Mouse (Mus musculus) liver, postnatal 0 days (tissue): Measurements from ENCODE around the gene Nos2. TPM values are rescaled to one million over a fixed set of nuclear protein-coding genes. Genes with fewer than 3 reads are reported as not detected.

ENCODE experiments used
- ATAC-seq: fragments of 200-750 bp; cut with Nextera tagmentation; 2 replicates; pipeline ENCODE4 v1.8.0; 2017; ENCODE audit warnings: mild to moderate bottlenecking, moderate library complexity
- DNase-seq: peaks from one replicate; pipeline ENCODE4 v3.0.0-alpha.2; 2016
- H3K27ac ChIP-seq: fragments of 300-500 bp; sonication (generic); 2 replicates; pipeline ENCODE4 v1.5.1; 2014; ENCODE audit warnings: antibody characterized with exemption, moderate library complexity, mild to moderate bottlenecking, low read depth
- H3K27me3 ChIP-seq: fragments of 300-500 bp; sonication (generic); 2 replicates; pipeline ENCODE4 v1.6.1; 2014; ENCODE audit warnings: low read length, control low read depth, mixed read lengths; ENCODE audit not compliant: insufficient read depth
- H3K36me3 ChIP-seq: fragments of 300-500 bp; sonication (generic); replicated peaks from 2 replicates; pipeline ENCODE4 v1.6.1; 2014; ENCODE audit warnings: mild to moderate bottlenecking, control low read depth, low read length, moderate library complexity, mixed read lengths; ENCODE audit not compliant: insufficient read depth
- H3K4me1 ChIP-seq: fragments of 300-500 bp; sonication (generic); 2 replicates; pipeline ENCODE4 v1.6.1; 2014; ENCODE audit warnings: antibody characterized with exemption, mild to moderate bottlenecking, control low read depth; ENCODE audit not compliant: insufficient read depth
- H3K4me2 ChIP-seq: fragments of 300-500 bp; sonication (generic); 2 replicates; pipeline ENCODE4 v1.6.1; 2014; ENCODE audit warnings: low read depth, mild to moderate bottlenecking, low read length, moderate library complexity, mixed read lengths
- H3K4me3 ChIP-seq: fragments of 300-500 bp; sonication (generic); 2 replicates; pipeline ENCODE4 v1.5.1; 2014; ENCODE audit warnings: low read depth, low read length
- H3K9ac ChIP-seq: fragments of 300-500 bp; sonication (generic); replicated peaks from 2 replicates; pipeline ENCODE4 v1.6.1; 2014; ENCODE audit warnings: mild to moderate bottlenecking, moderate library complexity
- H3K9me3 ChIP-seq: fragments of 300-500 bp; sonication (generic); 2 replicates; pipeline ENCODE4 v1.6.1; 2016; ENCODE audit warnings: mild to moderate bottlenecking, control low read depth, low read length, mixed read lengths
- CTCF ChIP-seq: sonication (generic); IDR thresholded peaks from 2 replicates; pipeline ENCODE4 v1.5.1; 2016; ENCODE audit warnings: antibody characterized with exemption, low read depth
- EP300 ChIP-seq: IDR thresholded peaks from 2 replicates; pipeline ENCODE4 v1.6.1; 2016; ENCODE audit warnings: antibody characterized with exemption, low read depth, mild to moderate bottlenecking
- WGBS: fragments of 180-500 bp; shearing (Covaris S2); extraction: QIAGEN DNeasy Blood & Tissue Kit; methylation state at CpG from one replicate; pipeline ENCODE4 v1.1.7; 2014; ENCODE audit not compliant: insufficient replicate concordance; 5-methylcytosine and 5-hydroxymethylcytosine counted together
- polyA plus RNA-seq: library from polyadenylated mRNA; unstranded; fragments of >200 nt; fragmentation: Nextera tagmentation; extraction: Ambion mirVana; gene quantifications from 2 replicates; pipeline ENCODE4 v1.2.1, GENCODE M21; 2015

Gene Nos2
- polyA plus RNA-seq, 1 experiment from 2014 or later, result not detected

- H3K4me3 ChIP-seq, result no peak overlapping the region
- TF ChIP-seq EP300, result no peak
- no peak for TF ChIP-seq CTCF
- H3K4me1 ChIP-seq, result peaks cover 9% of the 10 kb centered on the region; the same call in 1 of the 2 replicates
- no peaks in the 10 kb centered on the region for H3K27me3 ChIP-seq
- no peaks in the 10 kb centered on the region for H3K36me3 ChIP-seq
- no peak overlapping the region for H3K27ac ChIP-seq
- H3K9ac ChIP-seq, result no peak overlapping the region
- 70% methylated on average over 4 of the region's 4 CpGs for WGBS
- H3K4me2 ChIP-seq, result no peak overlapping the region
- no peak for ATAC-seq
- H3K9me3 ChIP-seq, result no peaks in the 10 kb centered on the region
- no peak for DNase-seq
These were observed 31.4 kb upstream of the Nos2 start for GRCm38 (mm10) chr11:78889156-78889555.

DNA sequence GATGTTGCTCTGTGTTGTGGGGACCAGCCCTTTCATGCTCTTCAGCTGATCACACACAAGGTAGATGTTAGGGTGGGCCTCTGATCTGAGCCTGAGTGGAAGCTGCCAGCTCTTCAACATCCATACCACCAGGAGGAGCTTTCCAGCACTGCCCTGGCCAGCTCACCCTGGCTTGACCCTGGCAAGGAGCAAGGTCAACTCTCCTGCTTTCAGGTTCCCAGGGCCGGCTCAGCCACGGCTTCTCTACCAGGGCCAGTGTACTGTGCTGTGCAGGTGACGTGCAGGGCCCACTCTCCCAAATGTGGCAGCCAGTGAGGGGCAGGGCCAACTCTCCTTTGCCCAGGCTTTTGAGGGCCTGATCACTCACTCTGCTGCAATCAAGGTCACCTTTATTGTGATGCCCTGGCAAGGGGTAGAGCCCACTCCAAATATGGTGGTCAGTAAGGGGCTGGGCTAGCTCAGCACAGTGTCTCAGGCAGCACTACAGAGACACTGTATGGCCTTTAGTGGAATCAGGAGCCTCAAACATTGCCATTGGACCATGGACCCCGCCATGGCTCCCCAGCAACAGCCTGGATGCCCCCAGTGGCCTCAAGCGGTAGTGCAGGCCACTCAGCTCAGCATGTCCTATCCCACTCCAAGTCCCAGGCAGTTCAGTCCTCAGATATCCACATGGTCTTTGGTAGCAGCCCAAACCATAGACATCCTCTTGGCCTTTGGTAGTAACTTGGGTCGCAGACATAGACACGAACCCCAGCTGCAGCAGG, 24.0 kb upstream of the Nos2 start:
- 64% methylated on average over 7 of the region's 7 CpGs for WGBS
- H3K4me3 ChIP-seq, result no peak overlapping the region
- no peak for TF ChIP-seq EP300
- TF ChIP-seq CTCF, result peak; percentile 87
- peak; percentile 58 for DNase-seq
- H3K27ac ChIP-seq, result no peak overlapping the region
- no peak for ATAC-seq
- H3K4me1 ChIP-seq, result no peaks in the 10 kb centered on the region
- H3K27me3 ChIP-seq, result no peaks in the 10 kb centered on the region
- H3K36me3 ChIP-seq, result no peaks in the 10 kb centered on the region
- no peak overlapping the region for H3K9ac ChIP-seq
- H3K9me3 ChIP-seq, result no peaks in the 10 kb centered on the region
- H3K4me2 ChIP-seq, result no peak overlapping the region

DNA sequence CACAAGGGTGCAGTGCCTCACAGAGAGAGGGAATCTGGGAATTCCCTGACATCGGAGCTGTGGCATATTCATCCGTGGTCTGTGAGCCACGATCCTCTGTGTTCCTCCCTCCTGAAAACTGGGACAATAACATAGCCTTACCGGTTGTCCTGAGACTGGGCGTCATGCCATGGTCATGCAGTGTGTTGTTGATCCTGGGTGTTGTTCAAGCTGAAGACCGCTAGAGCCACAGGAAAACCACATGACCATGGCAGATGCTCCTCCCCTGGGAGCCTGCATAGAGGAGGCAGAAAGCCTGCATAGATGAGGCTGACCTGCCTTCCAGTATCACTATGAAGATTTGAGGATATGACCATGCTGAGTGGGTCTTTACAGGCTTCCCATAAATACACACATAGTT, 5.1 kb upstream of the Nos2 start:
- Histone ChIP-seq H3K9me3 (no peaks in the 10 kb centered on the region), H3K4me2 (no peak overlapping the region), H3K36me3 (no peaks in the 10 kb centered on the region), H3K4me3 (no peak overlapping the region), H3K9ac (no peak overlapping the region), H3K27ac (no peak overlapping the region), H3K4me1 (no peaks in the 10 kb centered on the region), H3K27me3 (no peaks in the 10 kb centered on the region)
- no peak for TF ChIP-seq EP300
- TF ChIP-seq CTCF, result no peak
- 57% methylated on average over 6 of the region's 6 CpGs for WGBS
- ATAC-seq (no peak), DNase-seq (no peak)

GRCm38 (mm10) chr11:78916410-78916809, 4.2 kb upstream of the Nos2 start:
- no peak for TF ChIP-seq CTCF
- no peak overlapping the region for H3K27ac ChIP-seq
- ATAC-seq (no peak), DNase-seq (no peak)
- no peaks in the 10 kb centered on the region for H3K4me1 ChIP-seq
- no peaks in the 10 kb centered on the region for H3K36me3 ChIP-seq
- no peak overlapping the region for H3K4me3 ChIP-seq
- H3K9ac ChIP-seq, result no peak overlapping the region
- no peaks in the 10 kb centered on the region for H3K9me3 ChIP-seq
- H3K4me2 ChIP-seq, result no peak overlapping the region
- H3K27me3 ChIP-seq, result no peaks in the 10 kb centered on the region
- WGBS, result 56% methylated on average over 1 of the region's 1 CpGs

DNA sequence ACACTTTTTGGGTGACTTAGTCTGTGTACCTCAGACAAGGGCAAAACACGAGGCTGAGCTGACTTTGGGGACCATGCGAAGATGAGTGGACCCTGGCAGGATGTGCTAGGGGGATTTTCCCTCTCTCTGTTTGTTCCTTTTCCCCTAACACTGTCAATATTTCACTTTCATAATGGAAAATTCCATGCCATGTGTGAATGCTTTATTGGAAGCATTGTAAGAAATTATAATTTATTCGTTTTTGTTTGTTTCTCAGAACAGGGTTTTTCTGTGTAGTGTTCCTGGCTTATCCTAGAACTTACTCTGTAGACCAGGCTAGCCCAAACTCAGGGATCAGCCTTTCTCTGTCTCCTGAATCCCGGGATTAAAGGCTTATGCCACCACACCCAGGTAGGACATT, 842 bp upstream of the Nos2 start:
- Histone ChIP-seq H3K27me3 (peaks cover 17% of the 10 kb centered on the region), H3K36me3 (no peaks in the 10 kb centered on the region), H3K27ac (no peak overlapping the region), H3K9ac (no peak overlapping the region), H3K4me2 (no peak overlapping the region), H3K4me1 (peaks cover 1% of the 10 kb centered on the region; the same call in 1 of the 2 replicates), H3K9me3 (no peaks in the 10 kb centered on the region), H3K4me3 (no peak overlapping the region)
- ATAC-seq (no peak), DNase-seq (no peak)
- TF ChIP-seq EP300, result no peak
- no peak for TF ChIP-seq CTCF
- WGBS, result 48% methylated on average over 4 of the region's 4 CpGs

DNA sequence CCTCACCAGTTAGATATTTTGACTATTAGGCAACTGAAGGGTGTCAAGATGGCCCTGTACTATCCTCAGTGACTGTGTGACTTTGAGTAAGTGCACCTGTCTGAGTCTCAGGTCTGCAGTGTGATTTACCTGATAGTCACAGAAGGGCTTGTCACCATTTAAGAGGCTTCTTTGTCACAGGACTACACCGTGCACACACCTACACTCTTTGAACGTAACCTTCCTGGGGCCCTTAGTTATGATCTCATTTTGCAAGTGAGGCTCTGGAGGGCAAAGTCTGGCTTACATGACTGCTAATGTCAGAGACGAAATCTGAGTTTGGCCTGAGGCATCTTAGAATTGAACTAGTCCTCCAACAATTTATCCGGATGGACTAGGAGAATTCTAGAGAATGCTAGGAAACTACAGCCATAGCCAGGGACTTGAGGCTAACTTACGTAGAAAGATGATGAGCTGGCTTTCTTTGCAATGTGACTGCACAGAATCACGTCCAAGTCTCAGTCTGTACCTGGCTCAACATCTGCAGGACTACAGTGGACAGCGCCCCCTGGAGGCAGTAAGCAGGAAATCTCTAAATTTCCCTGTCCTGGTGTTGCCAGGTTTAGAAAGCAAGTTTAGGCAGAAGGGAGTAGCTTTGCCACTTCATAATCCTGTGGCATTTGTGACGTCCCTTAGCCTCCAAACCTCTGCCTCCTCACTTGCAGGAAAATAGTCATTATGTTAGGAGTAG, 2.3 kb downstream of the Nos2 start:
- Histone ChIP-seq H3K27ac (no peak overlapping the region), H3K36me3 (no peaks in the 10 kb centered on the region), H3K4me1 (peaks cover 5% of the 10 kb centered on the region; the same call in 1 of the 2 replicates), H3K9me3 (no peaks in the 10 kb centered on the region), H3K4me3 (no peak overlapping the region), H3K4me2 (no peak overlapping the region), H3K9ac (no peak overlapping the region), H3K27me3 (peaks cover 32% of the 10 kb centered on the region)
- ATAC-seq (no peak), DNase-seq (peak; percentile 57)
- TF ChIP-seq EP300 (no peak), CTCF (peak; percentile 92)
- 36% methylated on average over 8 of the region's 8 CpGs for WGBS
